Mouse (Mus musculus): Measurements from ENCODE around the gene Pdhx.
A peak's percentile ranks its signal among the peaks of the same experiment; 100 is the strongest.

The Pdhx gene

DNA sequence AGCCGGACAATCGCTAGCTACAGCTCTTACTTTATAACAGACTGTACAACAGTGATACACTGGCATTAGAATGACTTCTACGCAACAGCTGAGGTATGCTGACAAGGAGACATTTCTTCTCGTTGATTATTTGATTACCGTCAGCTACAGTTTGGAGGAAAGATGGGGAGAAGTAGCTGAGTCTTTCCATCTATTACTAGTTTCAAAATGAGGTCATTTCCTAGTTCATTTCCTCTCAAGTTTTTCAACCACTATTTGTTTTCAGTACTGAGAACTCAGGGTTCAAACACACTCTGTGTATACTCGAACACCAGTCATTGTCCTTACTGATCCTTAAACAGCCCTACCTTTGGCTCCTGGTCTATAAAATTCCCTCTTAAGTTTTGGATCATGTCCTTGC is 17.5 kb downstream of the Pdhx start:
- no peak for DNase-seq

DNA sequence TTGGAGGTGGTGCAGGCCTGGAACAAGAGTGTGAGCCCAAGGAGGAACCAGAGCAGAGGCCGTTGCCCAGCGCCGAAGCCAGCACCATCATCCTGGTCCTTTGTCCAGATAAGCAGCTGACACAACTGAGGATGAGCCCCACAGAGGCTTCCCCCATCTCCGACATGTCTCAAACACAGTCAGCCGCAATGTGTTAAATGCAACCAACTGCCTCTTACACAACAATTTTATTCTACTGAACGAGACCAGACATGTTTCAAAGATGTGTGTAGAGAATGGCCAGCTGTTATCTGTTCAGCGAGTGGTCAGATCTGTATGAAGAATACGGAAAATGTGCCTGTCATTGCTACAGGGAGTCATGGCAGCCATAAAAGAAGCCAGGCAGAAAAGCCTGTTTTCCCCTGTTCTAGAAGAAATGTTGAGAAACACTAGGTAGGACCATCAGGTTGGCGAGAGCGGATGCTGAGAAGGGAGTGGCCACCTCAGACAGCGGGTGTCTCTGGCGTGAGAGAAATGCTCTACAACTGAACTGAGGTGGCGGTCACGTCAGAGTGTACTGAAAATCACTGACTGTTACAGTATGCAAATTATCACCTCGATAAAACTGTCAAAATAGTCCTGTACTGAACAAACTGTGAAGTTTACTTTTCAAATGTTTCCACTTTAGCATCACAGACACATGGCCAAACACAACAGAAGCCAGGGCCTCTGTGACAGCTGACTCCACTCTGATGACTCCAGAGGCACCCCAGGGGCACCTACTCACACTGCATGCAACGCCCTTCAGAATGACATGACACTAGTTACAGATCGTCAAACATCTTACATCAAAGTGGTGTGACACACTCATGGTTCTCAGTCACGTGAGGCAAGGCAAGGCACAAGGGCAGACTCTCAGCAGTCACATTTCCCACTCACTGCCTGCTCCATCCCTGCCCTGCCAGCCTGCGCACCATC is 21.1 kb downstream of the Pdhx start:
- DNase-seq, result no peak

DNA sequence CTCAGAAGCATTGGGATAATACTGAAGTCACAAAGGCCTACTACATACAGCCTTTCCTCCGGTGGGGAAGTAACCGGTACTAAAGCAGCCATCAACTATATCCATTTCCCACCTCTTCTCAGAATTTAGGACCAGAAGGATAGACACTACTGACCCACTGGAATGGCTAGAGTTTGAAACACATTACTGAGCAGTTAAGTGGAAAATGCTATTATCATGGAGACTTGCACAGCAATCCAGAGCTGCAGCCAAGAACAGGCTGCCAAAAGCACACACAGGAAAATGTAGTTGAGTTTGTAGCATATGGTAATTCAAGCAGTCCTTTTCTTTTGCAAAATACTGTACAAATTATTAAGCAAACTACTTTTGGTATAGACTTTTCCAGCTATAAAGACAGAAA is 28.0 kb downstream of the Pdhx start:
- DNase-seq, result peak; percentile 33 to 49

DNA sequence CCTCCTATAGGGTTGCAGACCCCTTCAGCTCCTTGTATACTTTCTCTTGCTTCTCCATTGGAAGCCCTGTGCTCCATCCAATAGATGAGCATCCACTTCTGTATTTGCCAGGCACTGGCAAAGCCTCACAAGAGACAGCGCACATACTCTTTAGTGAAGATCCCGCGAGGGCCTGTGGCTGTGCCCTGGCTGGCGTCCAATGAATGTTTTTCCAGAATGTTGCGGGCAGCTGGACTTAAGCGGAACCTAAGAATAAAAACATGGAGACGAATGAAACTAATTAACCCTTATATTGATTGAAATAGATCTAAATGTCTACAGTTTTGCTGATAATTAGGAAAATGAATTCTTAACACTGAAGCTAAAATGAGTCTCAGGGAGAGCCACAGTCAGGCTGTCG is 32.4 kb downstream of the Pdhx start:
- DNase-seq, result peak in 1 of 2 experiments; percentile 36

DNA sequence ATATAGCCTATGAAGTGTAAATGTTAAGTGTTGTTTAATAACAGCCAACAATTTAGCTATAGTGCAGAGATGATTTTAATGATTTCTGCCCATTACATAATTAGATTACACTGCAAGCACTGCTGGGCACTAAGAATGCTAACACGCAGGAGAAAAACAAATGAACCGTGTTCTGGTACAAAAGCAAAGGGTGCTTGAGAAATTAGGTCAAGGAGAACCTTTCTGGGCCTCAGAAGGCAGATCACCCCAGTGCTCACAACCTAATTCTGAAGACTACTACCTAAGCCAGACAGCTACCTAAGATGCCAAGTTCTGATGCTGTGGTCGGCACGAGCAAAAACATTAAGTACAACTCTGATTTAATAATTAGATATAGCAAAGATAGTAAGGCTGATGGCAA is 35.5 kb downstream of the Pdhx start:
- no peak for DNase-seq

DNA sequence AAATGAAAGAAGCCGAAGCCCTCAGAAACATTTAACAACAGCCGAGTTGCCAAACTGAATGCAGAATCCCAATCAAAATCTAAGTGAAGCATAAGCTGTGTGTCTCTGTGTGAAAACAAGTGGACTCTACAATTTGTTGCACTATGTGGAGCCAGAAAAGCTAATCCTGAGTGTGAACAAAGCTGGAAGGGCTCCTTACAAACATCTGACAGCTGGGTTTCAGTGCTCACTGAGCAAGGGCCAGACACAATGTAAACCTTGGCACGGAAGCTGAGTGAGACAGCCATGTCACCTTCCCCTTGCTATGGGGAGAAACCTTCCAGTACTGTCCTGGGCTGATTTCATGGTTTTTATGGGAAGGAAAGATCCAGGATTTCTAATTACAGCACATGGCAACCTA is 50.6 kb downstream of the Pdhx start:
- DNase-seq, result no peak

DNA sequence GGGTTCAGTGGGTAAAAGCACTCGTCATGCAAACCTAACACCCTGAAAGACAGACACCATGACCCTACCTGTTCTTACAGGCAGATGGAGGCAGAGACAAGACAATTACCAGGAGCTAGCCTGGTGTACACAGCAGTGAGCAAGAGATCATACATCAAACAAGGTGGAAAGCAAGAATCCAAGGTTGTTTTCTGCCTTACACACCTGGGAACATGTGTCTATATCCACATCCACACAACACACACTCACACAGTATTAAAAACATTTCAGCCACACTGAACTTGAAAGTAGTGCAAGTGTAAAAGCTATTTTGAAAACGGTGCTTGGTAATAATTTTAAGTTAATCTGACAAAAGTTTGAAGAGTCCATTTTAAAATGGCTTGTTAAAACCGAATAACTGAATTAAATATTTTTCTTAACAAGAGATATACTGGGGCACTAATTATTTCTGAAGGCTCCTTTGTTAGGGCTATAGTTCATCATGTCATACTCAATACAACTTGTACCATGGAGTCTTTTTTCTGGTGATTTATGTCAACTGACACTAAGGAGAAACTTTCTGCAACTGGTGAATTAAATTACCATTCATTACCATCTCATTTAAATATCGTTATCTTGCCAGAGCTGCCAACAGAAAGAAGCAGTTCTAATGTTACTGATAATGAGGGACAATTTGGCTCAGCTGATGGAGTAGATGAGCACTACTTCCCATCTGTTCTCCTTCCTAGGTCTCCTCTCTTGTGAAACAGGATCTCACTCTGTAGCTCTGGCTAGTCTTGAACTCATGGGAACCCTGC is 52.9 kb downstream of the Pdhx start:
- DNase-seq, result no peak

DNA sequence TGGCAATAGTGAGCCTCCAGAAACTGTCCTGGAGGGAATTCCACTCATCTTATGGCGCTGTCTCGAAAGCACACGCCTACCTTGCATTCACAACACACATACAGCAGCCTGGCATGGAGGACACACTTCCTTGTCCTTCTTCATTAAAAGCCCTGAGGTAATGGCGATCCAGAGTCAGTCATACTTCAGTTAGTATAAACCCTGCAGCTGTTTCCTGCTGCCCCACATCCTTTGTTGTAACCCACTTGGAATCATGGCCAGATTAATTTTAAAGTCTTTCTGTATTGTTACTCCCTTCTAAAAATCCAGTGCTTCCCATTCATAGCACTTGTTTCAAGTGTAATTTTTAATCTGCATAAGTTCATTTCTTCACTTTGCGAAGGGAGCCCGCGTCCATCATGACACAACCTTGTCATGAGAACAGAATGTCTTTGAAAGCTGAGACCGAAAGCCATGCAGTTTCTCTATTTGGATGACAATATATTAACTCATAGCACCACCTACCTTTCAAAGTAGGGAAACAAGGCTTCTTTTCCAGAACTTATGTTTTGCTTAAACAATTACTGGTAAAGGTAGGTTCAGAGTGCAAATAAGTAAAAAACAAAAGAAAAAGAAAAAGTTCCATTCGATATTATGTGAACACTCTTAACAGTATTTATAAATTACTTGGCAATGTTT is 54.4 kb downstream of the Pdhx start:
- no peak for DNase-seq

DNA sequence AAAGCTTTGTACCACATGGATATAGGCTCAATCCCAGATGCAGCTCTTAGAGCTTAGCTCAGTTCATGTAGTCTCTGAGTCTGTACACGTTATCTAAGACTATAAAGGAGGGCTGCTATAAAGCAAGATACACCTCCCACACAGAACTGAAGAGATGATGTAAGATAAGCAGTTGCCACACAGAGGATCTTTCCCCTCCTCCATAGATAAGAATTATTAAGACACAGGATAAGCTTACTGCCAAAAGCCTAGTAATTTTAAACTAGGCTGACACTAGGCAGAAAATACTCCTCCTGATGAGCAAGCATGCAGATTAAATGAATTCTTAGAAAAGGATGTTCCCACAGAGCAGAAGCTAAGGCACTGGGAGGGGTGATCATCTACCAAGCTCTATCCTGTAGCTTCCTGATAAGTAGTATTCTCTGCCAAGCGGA is 55.9 kb downstream of the Pdhx start:
- no peak for DNase-seq

DNA sequence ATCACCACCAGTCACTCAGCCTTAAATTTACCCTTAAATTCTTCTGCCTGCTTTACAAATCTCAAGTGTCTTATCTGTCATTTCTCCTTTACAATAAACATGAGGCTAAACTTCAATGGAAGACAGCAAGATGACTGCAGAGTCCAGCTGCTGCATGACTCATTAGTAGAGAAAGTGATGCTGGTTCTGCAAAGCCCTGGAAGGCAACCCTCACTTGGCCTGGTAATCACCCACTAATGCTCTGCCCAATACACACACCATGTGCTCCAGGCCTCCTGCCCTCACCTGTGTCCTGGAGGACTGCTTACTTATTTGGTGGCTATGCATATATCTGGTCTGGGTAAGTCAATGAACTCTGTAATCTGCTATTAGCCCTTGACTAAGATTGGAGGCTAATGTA is 57.2 kb downstream of the Pdhx start:
- no peak for DNase-seq

DNA sequence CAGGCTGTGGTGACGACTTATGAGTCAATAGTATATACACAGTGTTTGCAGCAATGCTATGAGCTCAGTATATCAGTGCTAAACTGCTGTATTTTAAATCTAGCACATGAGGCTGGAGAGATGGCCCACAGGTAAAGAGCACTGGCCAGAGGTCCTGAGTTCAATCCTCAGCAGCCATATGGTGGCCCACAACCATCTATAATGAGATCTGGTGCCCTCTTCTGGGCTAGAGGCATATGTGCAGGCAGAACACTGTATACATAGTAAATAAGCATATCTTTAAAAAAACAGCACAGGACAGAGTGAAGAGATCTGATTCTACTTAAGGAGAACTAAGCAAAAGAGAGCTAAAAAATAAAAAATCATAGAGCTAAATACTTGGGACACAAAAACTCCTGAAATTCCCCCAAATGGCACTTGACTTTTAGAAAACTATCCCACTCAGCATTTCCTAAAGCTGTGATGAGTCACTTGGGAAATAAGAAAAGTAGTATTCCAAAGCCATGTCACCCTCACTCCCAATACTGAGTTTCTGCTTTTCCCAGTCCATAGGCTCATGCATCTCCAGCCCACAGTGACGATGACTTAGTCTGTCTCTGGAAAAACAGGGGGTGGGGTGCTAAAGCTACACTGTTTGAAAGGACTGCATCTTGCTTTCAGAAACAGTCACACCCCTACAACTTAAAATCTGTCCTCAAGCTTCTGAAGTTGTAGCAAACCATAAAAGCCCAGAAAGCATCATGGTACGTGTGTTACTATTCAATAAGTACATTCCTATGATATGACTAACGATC is 60.3 kb downstream of the Pdhx start:
- no peak for DNase-seq

DNA sequence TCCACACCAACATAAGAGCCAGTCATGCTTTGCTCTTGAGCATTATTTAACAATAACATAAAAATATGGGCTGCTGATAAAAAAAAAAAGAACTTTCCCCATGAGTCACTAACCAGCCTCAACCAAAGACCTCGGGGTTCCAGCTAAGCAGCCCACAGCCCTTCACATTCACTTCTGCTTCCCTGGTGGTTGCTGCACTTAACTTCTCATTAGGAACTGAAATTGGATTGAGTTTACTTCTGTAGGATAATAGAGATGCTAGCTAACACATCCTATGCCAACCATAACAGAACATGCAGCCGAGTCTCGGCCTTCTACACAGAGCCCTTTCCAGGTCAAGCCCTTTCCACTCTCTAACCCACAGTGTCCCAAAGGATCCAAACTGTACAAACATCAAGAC is 65.1 kb downstream of the Pdhx start:
- no peak for DNase-seq

DNA sequence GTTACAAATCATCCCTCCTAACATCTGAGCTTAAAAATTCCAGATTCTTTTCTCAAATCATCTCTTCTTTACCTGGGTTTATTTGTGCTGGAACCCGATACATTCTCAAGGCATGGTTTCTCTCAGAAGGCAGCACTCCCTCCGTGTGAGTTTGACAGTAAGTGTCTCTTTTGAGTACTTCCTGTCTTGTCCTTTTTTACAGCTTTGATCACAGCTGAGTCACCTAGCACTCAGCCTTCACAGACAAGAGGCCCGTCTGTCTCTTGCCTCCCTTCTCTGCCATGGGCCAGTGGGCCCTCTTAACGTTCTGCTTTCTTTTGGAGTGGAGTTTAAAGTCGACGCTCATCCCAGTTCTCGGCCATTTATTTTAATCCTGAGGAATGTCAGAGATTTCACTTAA is 68.7 kb downstream of the Pdhx start:
- no peak for DNase-seq

DNA sequence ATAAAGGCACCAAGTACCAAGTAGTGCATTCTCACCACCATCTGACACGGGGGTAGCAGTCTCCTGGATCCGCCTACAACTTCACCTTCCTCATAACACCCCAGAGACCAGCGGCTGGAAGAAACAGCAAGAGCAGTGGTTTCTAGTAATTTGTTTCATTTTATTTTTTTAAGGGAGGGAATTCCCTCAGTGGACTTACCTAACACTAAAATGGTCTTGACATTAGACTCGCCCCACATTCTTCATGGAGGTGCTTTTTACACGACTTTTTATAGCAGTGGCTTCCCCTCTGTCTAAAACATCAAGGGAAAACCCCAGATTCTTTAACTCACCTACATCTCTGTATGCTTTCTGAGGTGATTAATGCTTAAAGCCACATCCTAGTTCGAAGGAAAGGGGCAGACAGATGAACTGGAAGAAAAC is 74.1 kb downstream of the Pdhx start:
- no peak for DNase-seq

DNA sequence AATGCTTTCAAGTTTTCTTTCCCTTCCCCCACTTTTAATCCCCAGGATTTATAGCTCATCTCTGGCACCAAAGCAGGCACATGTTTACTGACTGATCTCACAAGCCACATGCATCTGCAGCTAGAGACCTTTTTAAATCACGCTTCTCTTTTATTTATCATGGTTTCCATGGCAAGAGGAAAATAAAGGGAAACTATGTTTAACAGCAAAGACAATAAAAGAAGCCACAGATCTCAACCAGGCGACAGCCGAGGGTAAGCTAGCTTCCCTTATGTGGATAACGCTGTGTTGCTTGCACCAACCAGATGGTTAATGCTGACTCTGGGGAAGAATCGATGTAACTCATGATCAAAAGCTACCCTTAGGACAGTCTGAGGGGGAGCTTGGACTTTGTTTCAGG is 75.0 kb downstream of the Pdhx start:
- no peak for DNase-seq

DNA sequence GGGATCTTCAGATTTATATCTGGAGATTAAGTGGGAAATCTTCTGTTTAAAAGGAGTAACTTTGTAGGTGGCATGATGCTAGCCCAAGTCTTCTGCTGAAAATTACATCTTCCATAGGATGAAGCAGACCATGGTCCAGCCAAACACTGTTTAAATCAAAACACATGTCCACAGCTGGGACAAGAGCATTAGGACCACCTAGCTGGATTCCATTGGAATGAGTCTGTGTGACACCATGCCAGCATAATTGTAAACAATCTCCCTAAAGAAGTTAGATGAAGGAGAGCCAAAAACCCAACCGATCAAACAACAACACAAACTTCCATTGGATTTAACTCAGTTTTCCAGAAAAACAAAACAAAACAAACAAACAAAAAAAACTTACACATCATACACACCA is 75.4 kb downstream of the Pdhx start:
- DNase-seq, result no peak

DNA sequence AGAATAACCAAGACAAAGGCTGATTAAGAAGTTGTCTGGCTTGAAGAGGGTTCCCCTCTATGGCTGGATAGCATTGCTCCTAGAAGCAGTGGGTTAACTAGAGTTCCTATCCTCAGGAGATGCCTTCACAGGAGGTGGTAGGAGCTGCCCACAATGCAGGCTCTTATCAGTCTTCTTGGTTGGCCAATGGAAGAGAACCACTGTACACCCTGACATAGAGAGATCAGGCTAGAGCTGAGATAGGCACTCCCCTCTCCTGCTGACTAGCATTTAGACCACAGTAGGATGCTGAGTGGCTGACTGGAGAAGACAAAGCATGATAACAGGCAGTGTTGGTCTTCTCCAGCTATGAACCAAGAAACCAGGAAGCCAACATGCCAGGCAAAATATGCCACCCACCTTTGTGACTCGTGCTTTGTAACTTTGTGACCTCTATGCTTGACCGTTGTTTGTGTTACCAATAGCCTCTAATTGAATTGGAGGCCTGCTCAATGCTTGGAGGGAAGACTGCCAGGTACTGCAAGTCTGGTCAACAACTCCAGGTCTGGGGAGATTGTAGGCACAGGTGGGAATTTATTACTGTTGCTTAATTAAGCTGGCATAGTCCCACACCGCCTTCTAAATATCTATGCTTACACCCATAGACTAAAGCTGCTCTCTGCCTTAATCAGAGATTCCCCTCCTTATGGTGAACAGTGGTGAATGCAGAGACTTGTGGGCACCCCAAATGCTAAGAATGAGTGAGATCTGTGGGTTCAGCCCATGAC is 79.3 kb downstream of the Pdhx start:
- no peak for DNase-seq

DNA sequence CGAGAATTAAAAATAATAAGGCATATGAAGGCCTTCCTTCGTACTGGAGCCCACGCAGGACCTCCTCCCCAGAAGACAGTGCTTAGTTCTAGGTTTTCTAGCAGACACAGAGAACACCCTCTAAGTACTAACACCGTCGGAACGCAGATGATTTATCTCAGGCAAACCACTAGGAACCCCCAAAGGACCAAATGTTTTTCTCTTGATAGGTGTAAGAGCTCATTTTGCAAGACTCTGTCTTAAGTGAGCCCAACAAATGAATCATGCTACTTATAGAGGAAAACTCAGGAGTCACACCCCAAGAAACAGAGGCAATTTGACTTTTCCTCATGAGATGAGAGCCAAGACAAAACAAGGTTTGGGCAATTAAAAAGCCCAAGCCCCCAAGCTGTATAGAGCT is 80.9 kb downstream of the Pdhx start:
- DNase-seq, result no peak

DNA sequence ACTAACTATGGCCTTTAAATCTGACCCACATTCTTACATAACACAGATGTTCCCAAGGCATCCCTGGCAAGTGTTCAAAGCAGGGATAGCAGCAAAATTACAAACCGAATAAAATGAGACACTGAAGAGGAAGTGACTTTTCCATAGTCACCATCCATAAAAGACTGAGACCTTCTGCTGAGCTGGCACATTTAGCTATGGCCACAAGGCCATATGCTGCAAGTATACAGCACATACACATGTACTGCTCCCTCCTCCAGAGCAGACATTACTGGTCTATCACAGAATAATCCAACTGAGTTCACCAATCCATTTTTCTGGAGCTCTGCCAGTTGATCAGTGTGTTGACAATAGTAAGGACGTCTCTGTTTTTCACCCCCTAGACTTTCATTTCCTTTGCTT is 83.0 kb downstream of the Pdhx start:
- DNase-seq, result no peak

DNA sequence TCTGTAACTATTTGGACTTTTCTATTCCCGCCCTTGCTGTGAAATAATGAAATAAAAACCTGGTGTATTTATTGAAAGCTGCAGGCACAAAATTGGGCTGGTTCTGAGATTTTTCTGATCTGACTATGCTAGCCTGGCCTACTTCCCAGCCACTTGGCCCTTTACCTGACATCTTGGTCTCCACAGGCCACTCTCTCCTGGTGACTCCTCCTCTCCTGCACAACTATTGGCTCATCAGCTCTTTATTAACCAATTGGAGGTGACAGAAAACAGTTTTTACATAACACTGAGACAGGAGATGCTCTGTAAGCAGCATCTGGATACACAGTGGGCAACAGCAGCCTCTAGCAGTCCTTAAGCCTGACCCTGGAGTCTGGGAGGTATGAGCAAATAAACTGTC is 83.9 kb downstream of the Pdhx start:
- no peak for DNase-seq

DNA sequence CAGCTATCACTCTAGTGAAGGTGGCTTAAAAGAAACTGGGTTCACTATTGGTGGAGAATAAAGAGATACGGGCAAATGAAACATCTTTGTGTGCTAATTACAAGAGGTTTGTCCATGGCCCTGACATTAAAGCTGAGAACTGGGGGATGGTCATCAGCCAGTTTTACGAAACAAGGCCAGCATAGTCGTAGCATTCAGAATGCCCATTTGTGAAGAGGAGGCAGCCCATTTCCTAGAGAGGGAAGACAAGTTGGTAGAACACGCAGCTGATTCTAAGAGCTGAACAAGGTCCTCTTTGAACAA is 85.7 kb downstream of the Pdhx start:
- no peak for DNase-seq
